Mouse (Mus musculus) kidney, adult 18-20 months (tissue): ENCODE data around the gene Zfp804a.

Source experiments
- DNase-seq: peaks from one replicate; pipeline ENCODE4 v3.0.0; 2021

Gene Zfp804a

GRCm38 (mm10) chr2:82282591-82283269 lies 229.7 kb downstream of the Zfp804a start:
- DNase-seq: no peak

GRCm38 (mm10) chr2:82294932-82295493 lies 242.0 kb downstream of the Zfp804a start:
- no peak for DNase-seq
